Mouse (Mus musculus) limb, embryonic 11.5 days (tissue): ENCODE data around the gene Ap1ar. TPM values are rescaled to one million over a fixed set of nuclear protein-coding genes. Genes with fewer than 3 reads are reported as not detected.

Source experiments
- ATAC-seq: fragments of 200-750 bp; cut with Nextera tagmentation; 2 replicates; pipeline ENCODE4 v1.8.0; 2017; ENCODE audit warnings: low read depth; ENCODE audit not compliant: insufficient number of reproducible peaks, low FRiP score, low TSS enrichment
- DNase-seq: peaks from one replicate; pipeline ENCODE4 v3.0.0-alpha.2; 2015; ENCODE audit warnings: low spot score
- H3K27ac ChIP-seq: fragments of 300-500 bp; sonication (generic); replicated peaks from 2 replicates; pipeline ENCODE4 v1.5.1; 2014; ENCODE audit warnings: low read depth, mild to moderate bottlenecking, low read length
- H3K27me3 ChIP-seq: fragments of 300-500 bp; sonication (generic); 2 replicates; pipeline ENCODE4 v1.6.1; 2014; ENCODE audit warnings: mild to moderate bottlenecking, low read length, mixed read lengths; ENCODE audit not compliant: control insufficient read depth, insufficient read depth
- H3K36me3 ChIP-seq: fragments of 300-500 bp; sonication (generic); 2 replicates; pipeline ENCODE4 v1.6.1; 2014; ENCODE audit warnings: mild to moderate bottlenecking, low read length, moderate library complexity, mixed read lengths; ENCODE audit not compliant: control insufficient read depth, insufficient read depth
- H3K4me1 ChIP-seq: fragments of 300-500 bp; sonication (generic); 2 replicates; pipeline ENCODE4 v1.6.1; 2014; ENCODE audit warnings: low read length, mixed read lengths; ENCODE audit not compliant: control insufficient read depth, insufficient read depth
- H3K4me2 ChIP-seq: fragments of 300-500 bp; sonication (generic); 2 replicates; pipeline ENCODE4 v1.6.1; 2014; ENCODE audit warnings: low read depth, mild to moderate bottlenecking, moderate library complexity; ENCODE audit not compliant: severe bottlenecking
- H3K4me3 ChIP-seq: fragments of 300-500 bp; sonication (generic); 2 replicates; pipeline ENCODE4 v1.5.1; 2014; ENCODE audit warnings: low read depth, low read length
- H3K9ac ChIP-seq: fragments of 300-500 bp; sonication (generic); 2 replicates; pipeline ENCODE4 v1.6.1; 2014; ENCODE audit warnings: mild to moderate bottlenecking, low read length
- H3K9me3 ChIP-seq: fragments of 300-500 bp; sonication (generic); 2 replicates; pipeline ENCODE4 v1.6.1; 2016; ENCODE audit warnings: low read length; ENCODE audit not compliant: control insufficient read depth
- WGBS: fragments of 180-500 bp; shearing (Covaris S2); extraction: QIAGEN DNeasy Blood & Tissue Kit; methylation state at CpG from one replicate; pipeline ENCODE4 v1.1.7; 2014; 5-methylcytosine and 5-hydroxymethylcytosine counted together
- polyA plus RNA-seq: library from polyadenylated mRNA; unstranded; fragments of >200 nt; fragmentation: Nextera tagmentation; extraction: Ambion mirVana; gene quantifications from 2 replicates; pipeline ENCODE4 v1.2.1, GENCODE M21; 2014

The Ap1ar gene
- polyA plus RNA-seq, 1 experiment from 2014 or later = 63.8 TPM

- no peaks in the 10 kb centered on the region for H3K4me1 ChIP-seq
- H3K36me3 ChIP-seq = no peaks in the 10 kb centered on the region
- H3K27ac ChIP-seq = no peak overlapping the region
- H3K9me3 ChIP-seq = no peaks in the 10 kb centered on the region
- no peak overlapping the region for H3K4me2 ChIP-seq
- no peak overlapping the region for H3K9ac ChIP-seq
- DNase-seq (no peak), ATAC-seq (no peak)
- H3K27me3 ChIP-seq = no peaks in the 10 kb centered on the region
- no peak overlapping the region for H3K4me3 ChIP-seq
- 92% methylated on average over 11 of the region's 11 CpGs for WGBS
Observed at GRCm38 (mm10) chr3:127769146-127769545, 68.2 kb downstream of the Ap1ar start.

GRCm38 (mm10) chr3:127765971-127766370 lies 71.4 kb downstream of the Ap1ar start:
- WGBS = 68% methylated on average over 3 of the region's 3 CpGs
- Histone ChIP-seq H3K36me3 (no peaks in the 10 kb centered on the region), H3K4me2 (no peak overlapping the region), H3K9ac (no peak overlapping the region), H3K9me3 (no peaks in the 10 kb centered on the region), H3K4me1 (no peaks in the 10 kb centered on the region), H3K27me3 (no peaks in the 10 kb centered on the region), H3K27ac (no peak overlapping the region), H3K4me3 (no peak overlapping the region)
- ATAC-seq (no peak), DNase-seq (no peak)

- no peak for DNase-seq
Observed at GRCm38 (mm10) chr3:127764541-127764940, 72.8 kb downstream of the Ap1ar start.

GRCm38 (mm10) chr3:127763076-127763612 lies 74.2 kb downstream of the Ap1ar start:
- H3K9me3 ChIP-seq = no peaks in the 10 kb centered on the region
- no peaks in the 10 kb centered on the region for H3K4me1 ChIP-seq
- no peak overlapping the region for H3K9ac ChIP-seq
- H3K4me3 ChIP-seq = no peak overlapping the region
- ATAC-seq (no peak), DNase-seq (peak; percentile 87)
- H3K36me3 ChIP-seq = no peaks in the 10 kb centered on the region
- no peak overlapping the region for H3K27ac ChIP-seq
- peaks cover 3% of the 10 kb centered on the region; the same call in 1 of the 2 replicates for H3K27me3 ChIP-seq
- WGBS = 24% methylated on average over 7 of the region's 7 CpGs
- H3K4me2 ChIP-seq = no peak overlapping the region

More at GRCm38 (mm10) chr3:127764541-127764940, 72.8 kb downstream of the Ap1ar start:
- 56% methylated on average over 5 of the region's 5 CpGs for WGBS
- H3K4me3 ChIP-seq = no peak overlapping the region
- peaks cover 3% of the 10 kb centered on the region; the same call in 1 of the 2 replicates for H3K27me3 ChIP-seq
- no peak overlapping the region for H3K27ac ChIP-seq
- H3K4me1 ChIP-seq = no peaks in the 10 kb centered on the region
- no peak for ATAC-seq
- H3K9ac ChIP-seq = no peak overlapping the region
- H3K4me2 ChIP-seq = no peak overlapping the region
- no peaks in the 10 kb centered on the region for H3K9me3 ChIP-seq
- H3K36me3 ChIP-seq = no peaks in the 10 kb centered on the region

GRCm38 (mm10) chr3:127762403-127762802 lies 74.9 kb downstream of the Ap1ar start:
- no peak for ATAC-seq
- Histone ChIP-seq H3K36me3 (no peaks in the 10 kb centered on the region), H3K4me3 (no peak overlapping the region)

GRCm38 (mm10) chr3:127759212-127759611 lies 78.1 kb downstream of the Ap1ar start:
- Histone ChIP-seq H3K4me2 (no peak overlapping the region), H3K36me3 (no peaks in the 10 kb centered on the region), H3K27me3 (peaks cover 5% of the 10 kb centered on the region; the same call in 1 of the 2 replicates), H3K4me3 (no peak overlapping the region), H3K9me3 (no peaks in the 10 kb centered on the region), H3K9ac (no peak overlapping the region), H3K27ac (no peak overlapping the region), H3K4me1 (no peaks in the 10 kb centered on the region)
- WGBS = 22% methylated on average over 8 of the region's 8 CpGs
- DNase-seq (peak; percentile 66), ATAC-seq (no peak; the same call in 1 of the 2 replicates)

More at GRCm38 (mm10) chr3:127762403-127762802, 74.9 kb downstream of the Ap1ar start:
- Histone ChIP-seq H3K27ac (no peak overlapping the region), H3K9me3 (no peaks in the 10 kb centered on the region), H3K4me2 (no peak overlapping the region), H3K9ac (no peak overlapping the region), H3K27me3 (peaks cover 3% of the 10 kb centered on the region; the same call in 1 of the 2 replicates), H3K4me1 (no peaks in the 10 kb centered on the region)
- DNase-seq = no peak
- 62% methylated on average over 8 of the region's 8 CpGs for WGBS

GRCm38 (mm10) chr3:127758806-127759205 lies 78.5 kb downstream of the Ap1ar start:
- no peaks in the 10 kb centered on the region for H3K9me3 ChIP-seq
- no peak overlapping the region for H3K27ac ChIP-seq
- H3K27me3 ChIP-seq = peaks cover 5% of the 10 kb centered on the region; the same call in 1 of the 2 replicates
- 71% methylated on average over 4 of the region's 4 CpGs for WGBS
- ATAC-seq (no peak), DNase-seq (peak; percentile 19)
- H3K4me2 ChIP-seq = no peak overlapping the region
- no peaks in the 10 kb centered on the region for H3K36me3 ChIP-seq
- no peak overlapping the region for H3K4me3 ChIP-seq
- H3K4me1 ChIP-seq = no peaks in the 10 kb centered on the region
- H3K9ac ChIP-seq = no peak overlapping the region

- H3K36me3 ChIP-seq = no peaks in the 10 kb centered on the region
Observed at GRCm38 (mm10) chr3:127757886-127758301, 79.4 kb downstream of the Ap1ar start.

More at GRCm38 (mm10) chr3:127757886-127758301, 79.4 kb downstream of the Ap1ar start:
- DNase-seq (no peak), ATAC-seq (no peak)
- Histone ChIP-seq H3K27me3 (peaks cover 5% of the 10 kb centered on the region; the same call in 1 of the 2 replicates), H3K9ac (no peak overlapping the region), H3K9me3 (no peaks in the 10 kb centered on the region), H3K27ac (no peak overlapping the region), H3K4me1 (no peaks in the 10 kb centered on the region), H3K4me2 (no peak overlapping the region), H3K4me3 (no peak overlapping the region)
